Mouse (Mus musculus): ENCODE results near the gene Pdzd2. TPM values are rescaled to one million over a fixed set of nuclear protein-coding genes. Genes with fewer than 3 reads are reported as not detected.
"Not testable (repeated sequence)": the region's sequence is repeated elsewhere in the genome, so short reads cannot be mapped to it uniquely, and the experiment has no call there.

Pdzd2 gene
- polyA plus RNA-seq, 1 experiment: 1.3 TPM

GRCm38 (mm10) chr15:12373918-12374317, 365.8 kb downstream of the Pdzd2 start:
- 84% methylated on average over 6 of the region's 6 CpGs for WGBS
- no peak for DNase-seq (ENCODE audit: low read depth, low spot score)

DNA sequence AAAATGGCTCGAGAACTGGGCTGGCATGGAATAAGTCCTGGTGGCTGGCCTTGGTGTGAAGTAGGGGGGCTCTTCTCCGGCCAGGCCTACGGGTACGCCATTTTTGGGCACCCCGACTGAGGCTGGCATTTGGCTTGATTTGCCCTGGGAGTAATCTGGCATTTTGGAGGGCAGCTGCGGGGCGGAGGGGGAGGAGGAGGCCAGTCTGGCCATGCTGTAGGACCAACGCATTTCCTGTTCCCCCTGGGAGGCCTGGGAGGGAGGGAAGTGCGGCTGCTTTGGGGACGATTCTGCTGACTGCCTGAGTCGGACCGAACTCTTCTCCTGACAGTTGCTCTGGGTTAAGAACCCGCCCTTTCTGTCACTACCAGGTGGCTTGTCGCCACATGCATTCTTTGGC, 366.2 kb downstream of the Pdzd2 start:
- DNase-seq (ENCODE audit: low read depth, low spot score): no peak
- WGBS: 82% methylated on average over 14 of the region's 14 CpGs

- DNase-seq (ENCODE audit: low read depth, low spot score): peak; percentile 45
- 4% methylated on average over 8 of the region's 8 CpGs for WGBS
Measured at GRCm38 (mm10) chr15:12371183-12371582, 368.5 kb downstream of the Pdzd2 start.

- DNase-seq (ENCODE audit: low read depth, low spot score): no peak
- WGBS: 96% methylated on average over 3 of the region's 3 CpGs
Measured at GRCm38 (mm10) chr15:12370096-12370495, 369.6 kb downstream of the Pdzd2 start.

DNA sequence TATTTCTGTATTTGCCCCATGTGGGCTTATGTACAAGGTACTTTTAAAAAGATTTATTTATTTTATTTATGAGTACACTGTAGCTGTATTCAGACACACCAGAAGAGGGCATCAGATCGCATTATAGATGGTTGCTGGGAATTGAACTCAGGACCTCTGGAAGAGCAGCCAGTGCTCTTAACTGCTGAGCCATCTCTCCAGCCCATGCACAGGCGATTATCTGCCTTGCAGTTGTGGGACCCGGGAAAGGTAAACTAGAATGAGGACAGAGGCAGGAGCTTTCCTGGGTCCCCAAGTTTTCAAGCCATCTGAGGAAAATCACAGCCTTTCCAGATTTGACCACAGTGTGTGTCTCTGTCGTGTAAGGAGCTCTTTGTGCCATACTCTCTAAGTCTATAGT, 370.9 kb downstream of the Pdzd2 start:
- no peak for DNase-seq (ENCODE audit: low read depth, low spot score)

DNA sequence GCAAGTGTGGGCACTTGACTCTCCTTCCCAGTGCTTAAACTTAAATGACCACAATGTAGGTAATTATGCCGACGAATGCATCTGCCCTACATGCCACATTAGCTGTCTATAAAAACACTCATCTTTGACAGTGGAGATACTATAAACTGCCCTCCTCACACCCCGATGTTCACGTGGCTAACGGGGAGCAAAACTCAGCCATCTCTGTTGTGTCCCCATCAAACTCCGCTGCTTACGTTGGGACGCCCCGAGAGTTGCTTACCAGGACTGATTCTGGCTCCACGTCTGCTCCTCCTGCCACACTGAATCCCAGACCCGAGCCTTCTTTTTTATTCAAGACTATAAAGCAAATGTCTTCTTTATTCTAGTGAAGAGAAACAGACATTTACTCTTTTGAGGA, 371.4 kb downstream of the Pdzd2 start:
- no peak for DNase-seq (ENCODE audit: low read depth, low spot score)
- WGBS: 75% methylated on average over 11 of the region's 11 CpGs

More for the DNA sequence above, 370.9 kb downstream of the Pdzd2 start:
- WGBS: 89% methylated on average over 4 of the region's 4 CpGs

- DNase-seq (ENCODE audit: low read depth, low spot score): peak; percentile 57
- 29% methylated on average over 13 of the region's 13 CpGs for WGBS
Measured at GRCm38 (mm10) chr15:12367306-12368080, 372.2 kb downstream of the Pdzd2 start.

DNA sequence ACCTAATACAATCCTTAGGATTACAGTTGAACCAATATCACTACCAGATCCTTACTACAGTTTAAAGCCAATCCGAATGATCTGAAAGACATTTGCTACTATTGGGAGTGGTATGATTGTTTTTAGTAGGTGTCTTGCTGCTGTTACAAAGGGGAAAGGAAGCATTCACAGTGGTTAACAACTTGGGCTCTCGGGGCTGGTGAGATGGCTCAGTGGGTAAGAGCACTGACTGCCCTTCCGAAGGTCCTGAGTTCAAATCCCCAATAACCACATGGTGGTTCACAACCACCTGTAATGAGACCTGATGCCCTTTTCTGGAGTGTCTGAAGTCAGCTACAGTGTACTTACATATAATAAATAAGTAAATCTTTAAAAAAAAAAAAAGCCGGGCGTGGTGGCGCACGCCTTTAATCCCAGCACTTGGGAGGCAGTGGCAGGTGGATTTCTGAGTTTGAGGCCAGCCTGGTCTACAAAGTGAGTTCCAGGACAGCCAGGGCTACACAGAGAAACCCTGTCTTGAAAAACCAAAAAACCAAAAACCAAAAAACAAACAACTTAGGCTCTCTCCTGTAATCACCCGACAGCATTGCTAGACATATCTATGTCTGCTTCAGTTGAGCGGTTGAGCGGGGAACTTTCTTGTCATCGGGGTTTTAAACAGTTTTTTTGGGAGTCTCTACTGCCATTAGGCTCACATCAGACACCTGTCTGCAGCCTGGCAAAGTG, 373.0 kb downstream of the Pdzd2 start:
- DNase-seq (ENCODE audit: low read depth, low spot score): not testable (repeated sequence)
- WGBS: 92% methylated on average over 11 of the region's 11 CpGs

DNA sequence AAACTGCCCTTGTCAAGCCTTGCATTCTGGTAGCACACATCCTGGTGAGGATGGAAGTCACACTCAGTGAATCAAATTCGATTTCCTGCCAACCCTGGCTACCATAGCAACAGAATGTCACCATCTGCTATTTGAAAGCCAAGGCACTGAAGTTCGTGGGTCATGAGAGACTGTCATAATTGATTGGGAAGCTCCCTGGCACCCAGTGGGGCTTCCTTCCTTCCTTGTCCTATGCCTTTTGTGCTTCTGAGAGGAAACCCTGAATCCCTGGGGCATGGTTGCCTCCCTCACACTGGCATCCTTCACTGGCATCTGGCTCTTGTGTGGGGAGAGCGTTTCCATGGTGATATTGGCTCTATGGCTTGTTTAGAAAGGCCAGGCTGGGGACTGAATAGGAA, 373.7 kb downstream of the Pdzd2 start:
- WGBS: 52% methylated on average over 3 of the region's 3 CpGs

DNA sequence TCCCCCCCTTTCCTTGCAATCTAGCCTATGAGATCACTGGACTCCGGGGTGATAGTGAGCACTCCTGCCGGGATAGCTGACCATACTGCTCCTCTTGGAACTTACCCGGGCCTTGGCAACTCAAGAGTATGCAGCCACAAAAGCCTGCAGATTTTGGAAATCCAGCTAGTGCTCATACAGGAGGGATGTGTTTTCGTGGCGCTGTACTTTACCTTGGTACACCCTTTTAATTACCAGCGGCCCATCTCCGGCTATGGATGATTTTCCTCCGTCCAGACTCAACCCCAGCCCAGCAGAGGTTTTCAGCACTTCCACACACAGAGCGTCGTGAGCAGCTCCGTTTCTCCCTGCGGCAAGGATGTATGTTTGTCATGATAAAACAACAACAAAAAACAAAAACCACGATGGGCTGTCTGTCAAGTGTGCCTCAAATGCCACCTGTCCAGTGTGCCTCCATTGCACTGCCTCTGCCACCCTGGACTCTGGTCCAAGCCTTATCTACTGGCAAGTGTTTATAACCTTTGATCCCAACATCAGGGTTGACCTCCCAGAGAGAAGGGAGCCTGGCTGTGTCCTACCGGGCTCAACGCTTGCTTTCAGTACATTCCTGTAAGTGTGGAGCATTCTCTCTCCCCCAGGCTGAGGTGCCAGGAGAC, 374.2 kb downstream of the Pdzd2 start:
- WGBS: 83% methylated on average over 15 of the region's 15 CpGs
- DNase-seq (ENCODE audit: low read depth, low spot score): no peak

More for the DNA sequence above, 373.7 kb downstream of the Pdzd2 start:
- DNase-seq (ENCODE audit: low read depth, low spot score): no peak

DNA sequence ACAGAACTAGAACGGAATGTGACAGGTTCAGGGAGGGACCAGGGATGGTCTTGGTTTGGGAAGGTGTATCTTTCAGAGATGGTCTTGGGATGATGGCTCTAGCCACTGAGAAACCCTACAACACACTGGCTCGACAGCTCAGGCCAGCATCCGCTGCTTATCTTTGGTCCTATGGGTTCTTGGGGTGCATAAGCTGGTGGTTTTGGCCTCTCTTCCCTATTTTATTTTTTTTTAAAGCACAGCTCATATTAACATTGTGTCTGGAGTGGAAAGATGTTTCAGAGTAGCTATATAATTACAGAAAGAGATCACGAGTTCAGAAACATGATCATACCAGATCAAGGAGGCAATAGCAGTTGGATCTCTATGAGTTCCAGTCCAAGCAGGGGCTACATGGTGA, 375.6 kb downstream of the Pdzd2 start:
- WGBS: 78% methylated on average over 4 of the region's 4 CpGs
- DNase-seq (ENCODE audit: low read depth, low spot score): no peak

- 79% methylated on average over 6 of the region's 6 CpGs for WGBS
- no peak for DNase-seq (ENCODE audit: low read depth, low spot score)
Measured at GRCm38 (mm10) chr15:12362701-12363040, 377.1 kb downstream of the Pdzd2 start.

- 86% methylated on average over 14 of the region's 14 CpGs for WGBS
- DNase-seq (ENCODE audit: low read depth, low spot score): no peak
Measured at GRCm38 (mm10) chr15:12362001-12362700, 377.6 kb downstream of the Pdzd2 start.

GRCm38 (mm10) chr15:12360519-12361212, 379.1 kb downstream of the Pdzd2 start:
- no peak for DNase-seq (ENCODE audit: low read depth, low spot score)
- WGBS: 83% methylated on average over 19 of the region's 19 CpGs

- 94% methylated on average over 5 of the region's 5 CpGs for WGBS
- no peak for DNase-seq (ENCODE audit: low read depth, low spot score)
Measured at GRCm38 (mm10) chr15:12358384-12358783, 381.3 kb downstream of the Pdzd2 start.

GRCm38 (mm10) chr15:12357459-12357858, 382.3 kb downstream of the Pdzd2 start:
- DNase-seq (ENCODE audit: low read depth, low spot score): no peak

DNA sequence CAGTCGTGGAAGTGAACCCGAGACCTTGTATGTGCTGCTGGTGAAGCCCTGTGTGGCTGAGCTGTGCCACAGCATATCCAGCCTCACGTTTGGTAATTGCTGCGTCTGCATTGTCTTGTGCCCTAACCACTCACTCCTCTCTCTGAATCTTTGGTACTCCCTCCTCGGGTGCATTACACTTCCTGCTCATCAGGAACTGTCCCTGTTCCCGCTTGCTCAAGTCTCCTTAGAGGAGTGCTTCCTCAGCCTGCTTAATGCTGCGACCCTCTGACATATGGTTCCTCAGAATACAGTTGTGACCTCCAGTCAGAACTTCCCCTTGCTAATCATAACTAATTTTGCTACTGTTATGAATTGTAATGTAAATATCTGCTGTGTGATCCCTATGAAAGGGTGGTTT, 383.8 kb downstream of the Pdzd2 start:
- WGBS: 62% methylated on average over 7 of the region's 7 CpGs
- no peak for DNase-seq (ENCODE audit: low read depth, low spot score)

DNA sequence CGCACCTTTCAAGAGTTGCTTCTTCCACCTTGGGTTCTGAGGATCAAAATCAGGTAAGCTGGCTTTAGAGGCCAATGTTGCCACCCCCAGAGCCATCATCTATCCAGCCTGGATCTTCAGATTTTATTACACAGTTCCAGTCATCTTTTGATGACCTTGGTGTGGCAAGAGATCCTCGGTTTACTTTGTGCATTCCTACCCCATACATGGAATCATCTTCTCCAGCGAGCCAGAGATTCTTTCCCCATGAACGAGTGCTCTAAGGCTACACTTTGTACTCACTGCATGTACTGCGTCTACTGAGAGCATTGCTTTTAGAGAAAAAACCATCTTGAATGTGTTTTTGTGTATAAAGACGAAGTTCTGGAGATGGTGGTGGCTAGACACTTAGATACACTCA, 384.5 kb downstream of the Pdzd2 start:
- DNase-seq (ENCODE audit: low read depth, low spot score): no peak
- 70% methylated on average over 6 of the region's 6 CpGs for WGBS

DNA sequence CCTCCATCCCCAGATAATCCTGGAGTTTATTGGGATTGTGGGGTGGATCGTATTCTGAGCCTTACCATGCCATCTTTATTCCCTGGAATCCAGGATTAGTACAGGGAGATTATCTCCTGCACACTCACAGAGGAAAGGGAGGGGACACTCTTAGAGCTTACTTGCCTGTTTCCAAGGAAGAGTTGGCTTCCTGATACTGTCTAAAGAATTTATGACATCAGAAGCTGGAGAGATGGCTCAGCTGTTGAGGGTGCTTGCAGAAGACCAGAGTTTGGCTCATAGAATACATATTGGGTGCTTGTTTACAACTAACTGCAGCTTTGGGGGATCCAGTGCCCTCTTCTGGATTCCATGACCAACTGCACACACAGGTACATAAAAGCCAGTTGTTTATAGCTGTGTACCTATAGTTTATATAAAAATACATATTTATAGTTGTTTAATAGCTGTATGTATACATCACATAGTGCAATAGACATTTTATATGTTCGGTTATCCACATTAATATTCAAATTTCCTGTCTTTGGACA, 385.4 kb downstream of the Pdzd2 start:
- no peak for DNase-seq (ENCODE audit: low read depth, low spot score)
- WGBS: 84% methylated on average over 2 of the region's 2 CpGs
